Mouse (Mus musculus) stomach, embryonic 14.5 days (tissue): ENCODE results near the gene Olfr294. TPM values are rescaled to one million over a fixed set of nuclear protein-coding genes. Genes with fewer than 3 reads are reported as not detected.

Experiments
- ATAC-seq: fragments of 200-750 bp; cut with Nextera tagmentation; 2 replicates; pipeline ENCODE4 v1.8.0; 2017; ENCODE audit warnings: low read depth, moderate TSS enrichment; ENCODE audit not compliant: insufficient number of reproducible peaks, insufficient read depth, low FRiP score
- H3K27ac ChIP-seq: fragments of 300-500 bp; sonication (generic); 2 replicates; pipeline ENCODE4 v1.5.1; 2014; ENCODE audit warnings: mild to moderate bottlenecking, low read length, moderate library complexity, mixed read lengths
- H3K27me3 ChIP-seq: fragments of 300-500 bp; sonication (generic); 2 replicates; pipeline ENCODE4 v1.6.1; 2014; ENCODE audit warnings: low read length, control low read depth, mixed read lengths; ENCODE audit not compliant: control insufficient read depth, insufficient read depth
- H3K36me3 ChIP-seq: fragments of 300-500 bp; sonication (generic); 2 replicates; pipeline ENCODE4 v1.6.1; 2014; ENCODE audit warnings: mild to moderate bottlenecking, control low read depth, low read length, moderate library complexity, mixed read lengths; ENCODE audit not compliant: control insufficient read depth, insufficient read depth
- H3K4me1 ChIP-seq: fragments of 300-500 bp; sonication (generic); 2 replicates; pipeline ENCODE4 v1.6.1; 2014; ENCODE audit warnings: low read length, control low read depth, mixed read lengths; ENCODE audit not compliant: control insufficient read depth, insufficient read depth
- H3K4me2 ChIP-seq: fragments of 300-500 bp; sonication (generic); replicated peaks from 2 replicates; pipeline ENCODE4 v1.6.1; 2014; ENCODE audit warnings: low read depth, low read length, control low read depth
- H3K4me3 ChIP-seq: fragments of 300-500 bp; sonication (generic); 2 replicates; pipeline ENCODE4 v1.5.1; 2014; ENCODE audit warnings: low read depth, low read length, control low read depth
- H3K9ac ChIP-seq: fragments of 300-500 bp; sonication (generic); replicated peaks from 2 replicates; pipeline ENCODE4 v1.6.1; 2014; ENCODE audit warnings: low read depth, mild to moderate bottlenecking, control low read depth, low read length, moderate library complexity, mixed read lengths
- H3K9me3 ChIP-seq: fragments of 300-500 bp; sonication (generic); 2 replicates; pipeline ENCODE4 v1.6.1; 2016; ENCODE audit warnings: low read depth, low read length, control low read depth; ENCODE audit not compliant: control insufficient read depth
- WGBS: fragments of 180-500 bp; shearing (Covaris S2); extraction: QIAGEN DNeasy Blood & Tissue Kit; methylation state at CpG from one replicate; pipeline ENCODE4 v1.1.7; 2014; 5-methylcytosine and 5-hydroxymethylcytosine counted together
- polyA plus RNA-seq: library from polyadenylated mRNA; unstranded; fragments of >200 nt; fragmentation: Nextera tagmentation; extraction: Ambion mirVana; gene quantifications from 2 replicates; pipeline ENCODE4 v1.2.1, GENCODE M21; 2014

Olfr294 gene
- not detected in 2 replicates for polyA plus RNA-seq

DNA sequence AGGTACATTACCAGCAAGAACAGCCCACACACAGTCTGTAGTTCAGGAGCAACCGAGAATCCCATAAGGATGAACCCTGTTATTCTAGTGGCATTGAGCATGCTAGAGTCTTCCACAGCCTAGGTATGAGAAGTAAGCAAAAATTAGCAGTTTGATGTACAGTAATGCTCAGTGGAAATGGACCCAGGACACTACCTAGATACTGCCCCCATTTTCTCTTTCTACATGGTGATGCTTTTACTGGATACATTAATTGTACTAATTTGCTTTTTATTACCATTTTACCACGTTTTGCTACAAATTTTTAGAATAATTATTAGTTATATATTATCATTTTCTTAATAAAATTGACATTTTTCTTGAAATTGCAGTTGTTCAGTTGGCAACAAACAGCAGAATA, at the start of gene Olfr294:
Gene Olfr294, minus strand, starts transcription at position 101 of the 400 bp plus-strand sequence.
- Histone ChIP-seq H3K4me3 (no peak within 1 kb of the TSS), H3K9ac (no peak within 1 kb of the TSS), H3K27me3 (no peaks in the 10 kb centered on the region), H3K4me1 (no peaks in the 10 kb centered on the region), H3K9me3 (no peaks in the 10 kb centered on the region), H3K36me3 (no peaks in the 10 kb centered on the region), H3K27ac (no peak within 1 kb of the TSS), H3K4me2 (no peak within 1 kb of the TSS)
- no peak for ATAC-seq
- 58% methylated on average over 2 of the region's 2 CpGs for WGBS

DNA sequence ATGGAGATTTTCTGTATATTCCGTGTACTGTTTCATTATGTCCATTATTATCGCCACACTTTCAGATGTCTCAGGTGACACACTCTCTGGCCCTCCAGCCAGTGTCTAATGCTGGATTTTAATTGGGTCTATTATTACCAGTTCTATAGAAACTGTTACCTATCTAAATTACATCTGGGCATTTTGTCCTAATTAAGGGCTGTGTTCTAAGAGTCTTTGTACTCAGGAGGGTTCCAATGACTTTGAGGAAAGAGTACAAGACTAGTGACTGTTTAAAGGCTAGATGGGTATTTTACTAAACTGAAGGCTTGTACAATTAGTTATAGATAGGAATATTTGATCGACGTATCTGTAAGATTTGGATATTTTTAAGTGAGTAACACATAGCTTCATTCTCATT, 32.3 kb upstream of the Olfr294 start, which contains the start of gene Olfr293:
Gene Olfr293, plus strand, starts transcription at position 301 of the 400 bp plus-strand sequence.
- no peak for ATAC-seq
- no peak within 1 kb of the TSS for H3K27ac ChIP-seq
- no peak within 1 kb of the TSS for H3K4me2 ChIP-seq
- no peaks in the 10 kb centered on the region for H3K36me3 ChIP-seq
- no peaks in the 10 kb centered on the region for H3K9me3 ChIP-seq
- no peaks in the 10 kb centered on the region for H3K27me3 ChIP-seq
- 94% methylated on average over 4 of the region's 4 CpGs for WGBS
- no peaks in the 10 kb centered on the region for H3K4me1 ChIP-seq
- H3K9ac ChIP-seq: no peak within 1 kb of the TSS
- H3K4me3 ChIP-seq: no peak within 1 kb of the TSS

DNA sequence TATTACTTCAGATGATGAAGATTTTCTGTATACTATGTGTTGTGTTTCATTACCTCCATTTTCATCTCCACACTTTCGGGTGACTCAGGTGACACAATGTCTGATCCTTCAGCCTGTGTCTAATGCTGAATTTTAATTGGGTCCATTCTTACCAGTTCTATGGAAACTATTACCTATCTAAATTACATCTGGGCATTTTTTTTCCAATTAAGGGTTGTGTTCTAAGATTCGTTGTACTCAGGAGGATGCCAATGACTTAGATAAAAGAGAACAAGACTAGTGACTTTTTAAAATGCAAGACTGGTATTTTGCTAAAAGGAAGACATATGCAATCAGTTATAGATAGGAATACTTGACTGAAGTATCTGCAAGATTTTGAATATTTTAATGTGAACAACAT, 32.9 kb downstream of the Olfr294 start, which contains the start of gene Olfr295:
Gene Olfr295, plus strand, starts transcription at position 301 of the 400 bp plus-strand sequence.
- WGBS: 85% methylated on average over 2 of the region's 2 CpGs
- H3K27me3 ChIP-seq: no peaks in the 10 kb centered on the region
- no peaks in the 10 kb centered on the region for H3K9me3 ChIP-seq
- no peak within 1 kb of the TSS for H3K9ac ChIP-seq
- no peak for ATAC-seq
- H3K4me3 ChIP-seq: no peak within 1 kb of the TSS
- no peak within 1 kb of the TSS for H3K4me2 ChIP-seq
- no peaks in the 10 kb centered on the region for H3K36me3 ChIP-seq
- H3K27ac ChIP-seq: no peak within 1 kb of the TSS
- no peaks in the 10 kb centered on the region for H3K4me1 ChIP-seq

Other genes starting within 250 kb of the Olfr294 start
- gene Olfr305, start 249.7 kb downstream of the Olfr294 start, polyA plus RNA-seq: not detected in 2 replicates
- gene Olfr304, start 230.0 kb downstream of the Olfr294 start, polyA plus RNA-seq: not detected in 2 replicates
- gene Olfr303, start 218.9 kb downstream of the Olfr294 start, polyA plus RNA-seq: not detected in 2 replicates
- gene Olfr301, start 212.8 kb downstream of the Olfr294 start, polyA plus RNA-seq: not detected in 2 replicates
- not detected in 2 replicates for gene Olfr299, start 156.7 kb downstream of the Olfr294 start, polyA plus RNA-seq
- not detected in 2 replicates for gene Olfr298, start 124.2 kb downstream of the Olfr294 start, polyA plus RNA-seq
- not detected in 2 replicates for gene Olfr297, start 96.7 kb downstream of the Olfr294 start, polyA plus RNA-seq
- not detected in 2 replicates for gene Olfr295, start 32.8 kb downstream of the Olfr294 start, polyA plus RNA-seq
- gene Olfr293, start 32.4 kb upstream of the Olfr294 start, polyA plus RNA-seq: not detected in 2 replicates
- gene Olfr292, start 71.7 kb upstream of the Olfr294 start, polyA plus RNA-seq: not detected in 2 replicates
- not detected in 2 replicates for gene Folh1, start 159.3 kb upstream of the Olfr294 start, polyA plus RNA-seq
- not detected in 2 replicates for gene Vmn2r77, start 178.4 kb upstream of the Olfr294 start, polyA plus RNA-seq